Mouse (Mus musculus): Measurements from ENCODE around the gene Uchl5. TPM values are rescaled to one million over a fixed set of nuclear protein-coding genes. Genes with fewer than 3 reads are reported as not detected.

The Uchl5 gene
- polyA plus RNA-seq, 1 experiment: not detected

DNA sequence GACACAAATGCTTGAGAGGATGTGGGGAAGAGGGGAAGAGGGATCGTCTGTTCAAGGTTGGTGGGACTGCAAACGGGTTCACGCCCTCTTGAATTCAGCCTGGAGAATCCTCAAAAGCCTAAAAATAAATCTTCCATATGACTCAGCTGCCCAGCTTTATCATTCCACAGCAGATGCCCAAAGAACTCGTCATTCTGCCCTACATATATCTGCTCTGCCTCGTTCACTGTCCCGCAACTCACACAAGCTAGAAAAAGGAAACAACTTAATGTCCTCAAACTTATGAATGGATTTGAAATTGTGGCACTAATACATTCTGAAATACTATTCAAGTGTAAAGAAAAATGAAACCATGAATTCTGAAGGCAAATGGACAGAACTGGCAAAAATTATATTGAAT, 3.2 kb upstream of the Uchl5 start:
- peaks cover 15% of the 10 kb centered on the region for H3K4me1 ChIP-seq (ENCODE audit: control insufficient read depth, insufficient read depth, low read length)
- H3K27ac ChIP-seq (ENCODE audit: insufficient read depth, low read depth, low read length): no peak overlapping the region
- WGBS: 36% methylated on average over 6 of the region's 6 CpGs
- no peak overlapping the region for H3K4me3 ChIP-seq (ENCODE audit: insufficient read depth, low read depth, low read length)
- no peak for TF ChIP-seq POLR2A (IDR thresholded peaks at IDR 0.05; ENCODE audit: insufficient read depth, low read depth, low read length)

- Histone ChIP-seq H3K4me3 (ENCODE audit: insufficient read depth, low read depth, low read length) (peak overlapping the region; percentile 55), H3K4me1 (ENCODE audit: control insufficient read depth, insufficient read depth, low read length) (peaks cover 6% of the 10 kb centered on the region; the same call in 1 of the 2 replicates), H3K27ac (ENCODE audit: insufficient read depth, low read depth, low read length) (0 out of 2 replicates have a peak overlapping the region, but pooled peaks have one; percentile 8)
- TF ChIP-seq POLR2A (IDR thresholded peaks at IDR 0.05; ENCODE audit: insufficient read depth, low read depth, low read length): no peak
- no peak for TF ChIP-seq CTCF (IDR thresholded peaks at IDR 0.05; ENCODE audit: insufficient read depth, low read depth, low read length)
- WGBS: under 1% methylated on average over 39 of the region's 39 CpGs
Measured at GRCm38 (mm10) chr1:143777558-143778218, 616 bp downstream of the Uchl5 start.

GRCm38 (mm10) chr1:143788584-143789227, 11.6 kb downstream of the Uchl5 start:
- Histone ChIP-seq H3K4me1 (ENCODE audit: control insufficient read depth, insufficient read depth, low read length) (no peaks in the 10 kb centered on the region), H3K27ac (ENCODE audit: insufficient read depth, low read depth, low read length) (no peak overlapping the region), H3K4me3 (ENCODE audit: insufficient read depth, low read depth, low read length) (no peak overlapping the region)
- WGBS: 89% methylated on average over 2 of the region's 2 CpGs
- TF ChIP-seq CTCF (IDR thresholded peaks at IDR 0.05; ENCODE audit: insufficient read depth, low read depth, low read length) (no peak), POLR2A (IDR thresholded peaks at IDR 0.05; ENCODE audit: insufficient read depth, low read depth, low read length) (no peak)

DNA sequence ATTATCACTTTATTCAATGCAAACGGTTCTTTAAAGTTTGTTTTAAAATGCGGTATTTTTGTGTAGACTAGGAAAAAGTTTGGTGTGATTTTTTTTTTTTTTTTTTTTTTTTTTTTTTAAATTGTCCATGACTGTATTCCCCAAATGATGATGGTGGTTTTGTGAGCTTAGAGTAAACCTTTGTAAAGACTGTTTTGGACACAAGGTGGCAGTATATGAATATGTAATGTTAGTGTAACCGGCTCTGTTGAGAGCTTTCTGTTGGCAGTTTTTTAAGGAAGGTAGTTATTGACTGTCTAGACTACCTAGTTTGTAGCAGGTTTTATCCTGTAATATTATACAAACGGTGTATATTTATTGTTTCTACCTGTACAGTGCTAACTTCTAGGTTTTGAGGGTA, 26.5 kb downstream of the Uchl5 start:
- H3K27ac ChIP-seq (ENCODE audit: insufficient read depth, low read depth, low read length): no peak overlapping the region

DNA sequence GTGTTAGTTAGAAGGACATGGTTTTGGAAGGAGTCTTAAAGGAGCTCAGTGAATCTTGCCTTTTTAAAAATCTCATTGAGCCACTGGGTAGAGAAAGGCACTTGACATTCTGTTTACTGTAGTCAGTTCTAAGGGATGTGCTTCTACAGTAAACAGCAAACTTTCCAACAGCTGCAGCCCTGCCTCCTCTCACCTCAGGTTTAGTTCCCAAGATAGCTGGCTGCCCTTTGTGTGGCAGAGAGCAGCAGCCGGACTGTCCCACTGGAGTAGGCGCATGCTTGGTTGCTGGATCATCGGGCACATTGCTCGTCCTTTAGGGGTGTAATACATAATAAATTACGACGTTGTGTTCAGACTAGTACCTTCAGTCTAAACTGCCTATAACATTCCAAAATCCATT, 32.0 kb downstream of the Uchl5 start:
- no peak overlapping the region for H3K27ac ChIP-seq (ENCODE audit: insufficient read depth, low read depth, low read length)
- no peaks in the 10 kb centered on the region for H3K4me1 ChIP-seq (ENCODE audit: control insufficient read depth, insufficient read depth, low read length)
- TF ChIP-seq CTCF (IDR thresholded peaks at IDR 0.05; ENCODE audit: insufficient read depth, low read depth, low read length) (no peak), POLR2A (IDR thresholded peaks at IDR 0.05; ENCODE audit: insufficient read depth, low read depth, low read length) (no peak)
- no peak overlapping the region for H3K4me3 ChIP-seq (ENCODE audit: insufficient read depth, low read depth, low read length)
- 93% methylated on average over 6 of the region's 6 CpGs for WGBS

More for the DNA sequence above, 26.5 kb downstream of the Uchl5 start:
- 30% methylated on average over 4 of the region's 4 CpGs for WGBS
- TF ChIP-seq POLR2A (IDR thresholded peaks at IDR 0.05; ENCODE audit: insufficient read depth, low read depth, low read length) (no peak), CTCF (IDR thresholded peaks at IDR 0.05; ENCODE audit: insufficient read depth, low read depth, low read length) (no peak)
- Histone ChIP-seq H3K4me3 (ENCODE audit: insufficient read depth, low read depth, low read length) (no peak overlapping the region), H3K4me1 (ENCODE audit: control insufficient read depth, insufficient read depth, low read length) (no peaks in the 10 kb centered on the region)

GRCm38 (mm10) chr1:143813676-143814360, 36.7 kb downstream of the Uchl5 start:
- 43% methylated on average over 7 of the region's 7 CpGs for WGBS
- TF ChIP-seq POLR2A (IDR thresholded peaks at IDR 0.05; ENCODE audit: insufficient read depth, low read depth, low read length) (no peak), CTCF (IDR thresholded peaks at IDR 0.05; ENCODE audit: insufficient read depth, low read depth, low read length) (peak; percentile 79)
- H3K27ac ChIP-seq (ENCODE audit: insufficient read depth, low read depth, low read length): no peak overlapping the region
- no peaks in the 10 kb centered on the region for H3K4me1 ChIP-seq (ENCODE audit: control insufficient read depth, insufficient read depth, low read length)
- H3K4me3 ChIP-seq (ENCODE audit: insufficient read depth, low read depth, low read length): no peak overlapping the region

GRCm38 (mm10) chr1:143820096-143820877, 43.2 kb downstream of the Uchl5 start:
- H3K4me1 ChIP-seq (ENCODE audit: control insufficient read depth, insufficient read depth, low read length): no peaks in the 10 kb centered on the region
- TF ChIP-seq POLR2A (IDR thresholded peaks at IDR 0.05; ENCODE audit: insufficient read depth, low read depth, low read length) (no peak), CTCF (IDR thresholded peaks at IDR 0.05; ENCODE audit: insufficient read depth, low read depth, low read length) (no peak)
- WGBS: 64% methylated on average over 2 of the region's 2 CpGs
- no peak overlapping the region for H3K4me3 ChIP-seq (ENCODE audit: insufficient read depth, low read depth, low read length)
- no peak overlapping the region for H3K27ac ChIP-seq (ENCODE audit: insufficient read depth, low read depth, low read length)

GRCm38 (mm10) chr1:143822677-143823076, 45.6 kb downstream of the Uchl5 start:
- 65% methylated on average over 3 of the region's 3 CpGs for WGBS
- Histone ChIP-seq H3K4me1 (ENCODE audit: control insufficient read depth, insufficient read depth, low read length) (no peaks in the 10 kb centered on the region), H3K27ac (ENCODE audit: insufficient read depth, low read depth, low read length) (no peak overlapping the region), H3K4me3 (ENCODE audit: insufficient read depth, low read depth, low read length) (no peak overlapping the region)
- no peak for TF ChIP-seq POLR2A (IDR thresholded peaks at IDR 0.05; ENCODE audit: insufficient read depth, low read depth, low read length)
- no peak for TF ChIP-seq CTCF (IDR thresholded peaks at IDR 0.05; ENCODE audit: insufficient read depth, low read depth, low read length)

Data from olfactory bulb, adult 2 months (tissue).